Mouse (Mus musculus): ENCODE data around the gene Sptbn1. TPM values are rescaled to one million over a fixed set of nuclear protein-coding genes. Genes with fewer than 3 reads are reported as not detected.

Sptbn1 gene
- polyA plus RNA-seq, 1 experiment from 2014 or later = 83.7 TPM

DNA sequence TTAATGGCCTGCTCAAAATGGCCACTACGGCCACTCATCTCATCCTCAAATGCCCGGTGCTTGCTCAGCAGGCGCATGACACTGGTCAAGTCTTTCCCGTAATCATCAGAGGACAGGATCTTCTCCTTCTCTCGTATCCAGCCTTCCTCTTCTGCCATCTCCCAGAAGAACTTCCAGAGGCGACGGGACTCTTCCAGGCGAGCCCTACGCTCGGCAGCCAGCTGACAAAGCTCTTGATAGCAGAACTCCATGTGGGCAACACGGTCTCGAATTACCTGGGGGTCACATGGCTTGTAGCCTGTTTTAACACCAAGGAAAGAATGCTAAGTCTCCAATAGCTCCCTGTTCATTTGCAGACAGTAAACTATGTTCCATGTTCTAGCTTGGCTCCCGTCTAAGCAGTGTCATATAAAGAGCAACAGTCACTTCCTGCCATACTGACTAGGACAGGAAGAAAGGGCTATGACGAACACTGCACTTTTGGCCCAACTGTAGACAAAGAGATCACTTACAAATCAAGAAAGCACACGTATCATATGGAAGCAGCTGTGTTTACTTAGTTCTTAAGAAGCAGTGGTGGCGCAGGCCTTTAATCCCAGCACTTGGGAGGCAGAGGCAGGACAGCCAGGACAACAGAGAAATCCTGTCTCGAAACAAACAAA, 128.7 kb downstream of the Sptbn1 start:
- WGBS = 77% methylated on average over 17 of the region's 17 CpGs
- Histone ChIP-seq H3K36me3 (peaks cover 87% of the 10 kb centered on the region), H3K27ac (no peak overlapping the region), H3K27me3 (no peaks in the 10 kb centered on the region), H3K4me1 (no peaks in the 10 kb centered on the region), H3K9ac (no peak overlapping the region), H3K9me3 (no peaks in the 10 kb centered on the region), H3K4me2 (replicated peaks) (no peak overlapping the region), H3K4me3 (no peak overlapping the region)
- no peak for ATAC-seq (ENCODE audit: insufficient number of reproducible peaks, insufficient read depth, low FRiP score, low TSS enrichment)

GRCm38 (mm10) chr11:30137081-30137480, 130.9 kb downstream of the Sptbn1 start:
- Histone ChIP-seq H3K27ac (no peak overlapping the region), H3K9ac (no peak overlapping the region), H3K4me2 (replicated peaks) (no peak overlapping the region), H3K27me3 (no peaks in the 10 kb centered on the region), H3K4me1 (no peaks in the 10 kb centered on the region), H3K4me3 (no peak overlapping the region), H3K9me3 (no peaks in the 10 kb centered on the region), H3K36me3 (peaks cover 82% of the 10 kb centered on the region)
- 93% methylated on average over 12 of the region's 12 CpGs for WGBS
- no peak for ATAC-seq (ENCODE audit: insufficient number of reproducible peaks, insufficient read depth, low FRiP score, low TSS enrichment)

GRCm38 (mm10) chr11:30134058-30134457, 133.9 kb downstream of the Sptbn1 start:
- Histone ChIP-seq H3K36me3 (peaks cover 73% of the 10 kb centered on the region), H3K9me3 (no peaks in the 10 kb centered on the region), H3K4me1 (no peaks in the 10 kb centered on the region), H3K27me3 (no peaks in the 10 kb centered on the region), H3K4me3 (no peak overlapping the region), H3K4me2 (replicated peaks) (no peak overlapping the region), H3K27ac (no peak overlapping the region), H3K9ac (no peak overlapping the region)
- no peak for ATAC-seq (ENCODE audit: insufficient number of reproducible peaks, insufficient read depth, low FRiP score, low TSS enrichment)
- WGBS = 76% methylated on average over 1 of the region's 1 CpGs

DNA sequence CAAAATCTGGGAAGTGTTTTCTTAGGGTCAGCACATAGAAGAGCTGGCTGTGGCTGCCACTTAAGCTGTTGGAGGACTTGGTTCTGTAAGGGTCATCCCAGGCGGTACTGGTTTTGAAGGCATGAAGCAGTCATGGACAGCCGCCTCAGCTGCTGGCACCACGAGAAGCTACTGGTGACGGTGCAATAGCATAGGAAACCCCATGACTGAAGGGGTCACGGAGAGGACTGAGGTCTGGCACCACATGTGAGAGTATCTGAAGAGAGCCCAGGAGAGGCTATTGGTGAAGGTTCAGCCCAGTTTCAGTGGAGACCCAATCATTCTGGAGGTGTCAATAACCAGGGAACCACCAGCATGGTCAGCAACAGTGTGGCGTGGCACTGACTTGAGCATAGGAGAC, 135.4 kb downstream of the Sptbn1 start:
- no peak overlapping the region for H3K4me2 ChIP-seq (replicated peaks)
- H3K27me3 ChIP-seq = no peaks in the 10 kb centered on the region
- no peak overlapping the region for H3K27ac ChIP-seq
- H3K9ac ChIP-seq = no peak overlapping the region
- no peak overlapping the region for H3K4me3 ChIP-seq
- no peak for ATAC-seq (ENCODE audit: insufficient number of reproducible peaks, insufficient read depth, low FRiP score, low TSS enrichment)
- H3K36me3 ChIP-seq = peaks cover 71% of the 10 kb centered on the region
- H3K4me1 ChIP-seq = no peaks in the 10 kb centered on the region
- WGBS = 93% methylated on average over 6 of the region's 6 CpGs
- no peaks in the 10 kb centered on the region for H3K9me3 ChIP-seq

DNA sequence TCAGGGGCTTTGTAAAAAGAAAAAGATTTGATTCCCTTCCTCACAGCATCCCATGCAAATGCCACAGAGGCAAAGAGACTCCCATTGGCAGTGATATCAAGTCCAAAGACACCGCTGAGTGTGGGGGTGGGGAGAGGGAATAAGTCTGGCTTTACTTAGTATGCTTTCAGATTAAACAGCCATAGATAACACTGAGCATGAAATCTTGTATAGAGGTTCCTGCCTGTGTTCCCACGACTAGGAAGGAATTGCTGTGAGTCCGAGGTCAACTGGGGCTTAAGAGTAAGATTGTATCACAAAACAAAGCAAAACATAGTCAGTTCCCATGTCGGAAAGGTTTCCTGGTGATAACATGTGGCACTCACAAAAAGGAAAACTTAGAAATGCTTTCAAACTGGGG, 136.3 kb downstream of the Sptbn1 start:
- Histone ChIP-seq H3K4me3 (no peak overlapping the region), H3K27ac (no peak overlapping the region), H3K27me3 (no peaks in the 10 kb centered on the region), H3K9ac (no peak overlapping the region), H3K4me1 (no peaks in the 10 kb centered on the region), H3K9me3 (no peaks in the 10 kb centered on the region), H3K4me2 (replicated peaks) (no peak overlapping the region), H3K36me3 (peaks cover 68% of the 10 kb centered on the region)
- no peak for ATAC-seq (ENCODE audit: insufficient number of reproducible peaks, insufficient read depth, low FRiP score, low TSS enrichment)
- 77% methylated on average over 4 of the region's 4 CpGs for WGBS

GRCm38 (mm10) chr11:30129339-30129738, 138.6 kb downstream of the Sptbn1 start:
- Histone ChIP-seq H3K36me3 (peaks cover 63% of the 10 kb centered on the region), H3K27ac (no peak overlapping the region), H3K4me2 (replicated peaks) (no peak overlapping the region), H3K4me3 (no peak overlapping the region), H3K9me3 (no peaks in the 10 kb centered on the region), H3K27me3 (no peaks in the 10 kb centered on the region), H3K4me1 (no peaks in the 10 kb centered on the region), H3K9ac (no peak overlapping the region)
- 89% methylated on average over 7 of the region's 7 CpGs for WGBS
- ATAC-seq (ENCODE audit: insufficient number of reproducible peaks, insufficient read depth, low FRiP score, low TSS enrichment) = no peak

- Histone ChIP-seq H3K27ac (no peak overlapping the region), H3K27me3 (no peaks in the 10 kb centered on the region), H3K9ac (no peak overlapping the region), H3K4me2 (replicated peaks) (no peak overlapping the region), H3K4me3 (no peak overlapping the region), H3K36me3 (peaks cover 71% of the 10 kb centered on the region), H3K4me1 (no peaks in the 10 kb centered on the region), H3K9me3 (no peaks in the 10 kb centered on the region)
- WGBS = 96% methylated on average over 1 of the region's 1 CpGs
- no peak for ATAC-seq (ENCODE audit: insufficient number of reproducible peaks, insufficient read depth, low FRiP score, low TSS enrichment)
Observed at GRCm38 (mm10) chr11:30126840-30127239, 141.1 kb downstream of the Sptbn1 start.

GRCm38 (mm10) chr11:30118038-30118437, 149.9 kb downstream of the Sptbn1 start:
- H3K27me3 ChIP-seq = no peaks in the 10 kb centered on the region
- WGBS = 92% methylated on average over 4 of the region's 4 CpGs
- no peaks in the 10 kb centered on the region for H3K9me3 ChIP-seq
- no peak for ATAC-seq (ENCODE audit: insufficient number of reproducible peaks, insufficient read depth, low FRiP score, low TSS enrichment)
- H3K4me2 ChIP-seq (replicated peaks) = no peak overlapping the region
- H3K36me3 ChIP-seq = peaks cover 84% of the 10 kb centered on the region
- no peak overlapping the region for H3K9ac ChIP-seq
- H3K4me1 ChIP-seq = no peaks in the 10 kb centered on the region
- H3K27ac ChIP-seq = no peak overlapping the region
- H3K4me3 ChIP-seq = no peak overlapping the region

DNA sequence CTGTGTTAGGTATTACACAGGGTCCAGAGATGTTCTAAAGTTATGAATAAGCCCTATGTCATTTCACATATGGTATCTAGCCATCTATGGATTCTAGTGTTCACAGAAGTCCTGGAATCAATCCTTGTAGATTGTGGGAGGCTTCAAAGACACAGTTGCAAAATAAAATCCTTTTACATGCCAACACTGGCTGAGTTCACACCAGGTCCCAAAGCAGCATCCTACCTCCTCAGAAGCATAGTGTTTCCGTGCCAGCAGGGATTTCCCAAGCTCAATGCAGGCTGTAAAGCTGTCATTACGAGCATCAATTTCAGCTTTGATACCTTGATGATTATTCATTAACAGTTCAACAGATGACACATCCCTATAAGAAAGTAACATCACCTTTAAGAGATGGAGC, 154.3 kb downstream of the Sptbn1 start:
- H3K27me3 ChIP-seq = no peaks in the 10 kb centered on the region
- peaks cover 80% of the 10 kb centered on the region for H3K36me3 ChIP-seq
- no peaks in the 10 kb centered on the region for H3K9me3 ChIP-seq
- H3K4me2 ChIP-seq (replicated peaks) = no peak overlapping the region
- no peak for ATAC-seq (ENCODE audit: insufficient number of reproducible peaks, insufficient read depth, low FRiP score, low TSS enrichment)
- H3K27ac ChIP-seq = no peak overlapping the region
- no peak overlapping the region for H3K9ac ChIP-seq
- no peak overlapping the region for H3K4me3 ChIP-seq
- no peaks in the 10 kb centered on the region for H3K4me1 ChIP-seq
- WGBS = 88% methylated on average over 2 of the region's 2 CpGs

GRCm38 (mm10) chr11:30110634-30111033, 157.3 kb downstream of the Sptbn1 start:
- Histone ChIP-seq H3K4me2 (replicated peaks) (no peak overlapping the region), H3K27ac (no peak overlapping the region), H3K36me3 (peaks cover 76% of the 10 kb centered on the region), H3K9ac (no peak overlapping the region), H3K4me3 (no peak overlapping the region), H3K9me3 (no peaks in the 10 kb centered on the region), H3K4me1 (no peaks in the 10 kb centered on the region), H3K27me3 (no peaks in the 10 kb centered on the region)
- WGBS = 91% methylated on average over 7 of the region's 7 CpGs
- ATAC-seq (ENCODE audit: insufficient number of reproducible peaks, insufficient read depth, low FRiP score, low TSS enrichment) = no peak

GRCm38 (mm10) chr11:30104177-30104576, 163.8 kb downstream of the Sptbn1 start:
- no peak overlapping the region for H3K4me3 ChIP-seq
- WGBS = 93% methylated on average over 10 of the region's 10 CpGs
- no peaks in the 10 kb centered on the region for H3K9me3 ChIP-seq
- H3K36me3 ChIP-seq = peaks cover 76% of the 10 kb centered on the region
- no peaks in the 10 kb centered on the region for H3K4me1 ChIP-seq
- H3K9ac ChIP-seq = no peak overlapping the region
- no peak for ATAC-seq (ENCODE audit: insufficient number of reproducible peaks, insufficient read depth, low FRiP score, low TSS enrichment)
- no peaks in the 10 kb centered on the region for H3K27me3 ChIP-seq
- H3K4me2 ChIP-seq (replicated peaks) = no peak overlapping the region
- no peak overlapping the region for H3K27ac ChIP-seq

DNA sequence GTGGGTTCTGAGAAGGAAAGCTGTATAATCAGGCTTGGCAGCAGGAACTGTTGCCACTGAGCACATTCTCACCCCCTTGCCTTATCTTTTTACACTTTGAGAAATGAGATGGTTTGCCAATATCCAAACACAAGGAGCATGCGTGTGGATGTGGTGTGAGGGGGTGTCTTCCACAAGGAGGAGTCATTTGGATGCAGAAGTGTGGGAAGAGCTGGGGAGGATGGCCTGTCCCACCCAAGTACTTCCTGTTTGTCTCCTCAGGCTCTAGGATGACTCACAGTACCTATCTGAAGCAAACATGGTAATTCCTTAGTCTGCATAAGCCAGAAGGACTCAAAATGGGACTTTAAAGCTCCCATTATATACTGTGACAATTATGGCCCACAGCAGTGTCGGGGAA, 165.4 kb downstream of the Sptbn1 start:
- no peak overlapping the region for H3K4me3 ChIP-seq
- H3K27ac ChIP-seq = no peak overlapping the region
- peaks cover 67% of the 10 kb centered on the region for H3K36me3 ChIP-seq
- H3K27me3 ChIP-seq = no peaks in the 10 kb centered on the region
- no peak overlapping the region for H3K9ac ChIP-seq
- no peaks in the 10 kb centered on the region for H3K9me3 ChIP-seq
- no peak overlapping the region for H3K4me2 ChIP-seq (replicated peaks)
- WGBS = 84% methylated on average over 2 of the region's 2 CpGs
- no peaks in the 10 kb centered on the region for H3K4me1 ChIP-seq
- no peak for ATAC-seq (ENCODE audit: insufficient number of reproducible peaks, insufficient read depth, low FRiP score, low TSS enrichment)

DNA sequence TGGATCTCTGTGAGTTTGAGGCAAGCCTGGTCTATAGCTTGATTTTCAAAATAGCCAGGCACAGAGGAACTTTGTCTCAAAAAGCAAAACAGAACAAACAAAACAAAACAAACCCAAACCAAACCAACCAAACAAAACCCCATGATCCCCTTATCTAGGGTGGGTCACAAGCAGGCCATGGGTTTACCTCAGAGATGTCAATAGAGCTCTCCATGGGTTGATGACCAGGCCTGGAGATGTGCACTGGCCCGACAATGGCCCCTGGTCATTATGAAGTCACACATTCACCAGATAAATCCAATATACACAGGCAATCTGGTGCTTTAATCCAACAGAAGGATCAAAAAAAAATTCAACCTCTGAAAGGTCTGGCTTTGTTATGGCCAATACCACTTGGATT, 166.2 kb downstream of the Sptbn1 start:
- Histone ChIP-seq H3K4me2 (replicated peaks) (no peak overlapping the region), H3K4me3 (no peak overlapping the region), H3K4me1 (no peaks in the 10 kb centered on the region), H3K27ac (no peak overlapping the region), H3K36me3 (peaks cover 71% of the 10 kb centered on the region), H3K9me3 (no peaks in the 10 kb centered on the region), H3K27me3 (no peaks in the 10 kb centered on the region), H3K9ac (no peak overlapping the region)
- 86% methylated on average over 1 of the region's 1 CpGs for WGBS
- no peak for ATAC-seq (ENCODE audit: insufficient number of reproducible peaks, insufficient read depth, low FRiP score, low TSS enrichment)
